Mouse (Mus musculus): ENCODE measurements around the gene Med20.
"Not testable (repeated sequence)": the region's sequence is repeated elsewhere in the genome, so short reads cannot be mapped to it uniquely, and the experiment has no call there.

The Med20 gene

DNA sequence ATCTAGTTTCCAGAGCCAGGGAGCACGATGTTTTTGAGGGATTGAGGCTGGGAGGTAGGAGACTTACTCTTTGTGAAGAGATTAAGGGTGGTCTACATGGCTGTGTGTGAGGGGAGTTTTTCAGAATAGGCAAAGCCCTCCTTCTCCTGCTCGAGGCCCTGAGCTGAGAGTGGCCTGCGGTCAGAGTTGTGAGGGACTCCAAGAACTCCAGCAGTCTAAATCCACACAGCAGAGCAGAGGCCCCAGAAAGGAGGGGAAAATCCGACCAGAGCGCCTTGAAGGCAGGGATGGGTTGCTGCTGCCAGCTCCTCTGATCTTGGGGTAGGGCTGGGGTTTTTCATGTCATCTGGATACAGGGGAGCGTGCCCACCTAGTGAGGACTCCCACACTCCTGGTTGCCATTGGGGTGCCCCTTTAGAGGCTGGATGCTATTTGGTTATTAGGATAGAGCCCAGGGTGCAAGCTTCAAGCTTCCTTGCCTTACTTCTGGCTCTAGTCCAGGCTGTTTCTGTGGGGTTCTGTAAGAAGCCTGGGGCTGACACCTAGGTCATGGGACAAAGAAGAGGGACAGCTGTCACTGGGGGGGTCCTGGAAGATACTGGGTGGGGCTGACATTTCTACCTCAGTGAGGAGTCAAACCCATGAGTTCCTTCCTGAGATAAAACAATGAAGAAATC, 15.1 kb upstream of the Med20 start:
- DNase-seq (ENCODE audit: low spot score in 2 of 2) = no peak

GRCm38 (mm10) chr17:47596839-47597164, 14.6 kb upstream of the Med20 start:
- no peak for DNase-seq (ENCODE audit: low spot score in 2 of 2)

DNA sequence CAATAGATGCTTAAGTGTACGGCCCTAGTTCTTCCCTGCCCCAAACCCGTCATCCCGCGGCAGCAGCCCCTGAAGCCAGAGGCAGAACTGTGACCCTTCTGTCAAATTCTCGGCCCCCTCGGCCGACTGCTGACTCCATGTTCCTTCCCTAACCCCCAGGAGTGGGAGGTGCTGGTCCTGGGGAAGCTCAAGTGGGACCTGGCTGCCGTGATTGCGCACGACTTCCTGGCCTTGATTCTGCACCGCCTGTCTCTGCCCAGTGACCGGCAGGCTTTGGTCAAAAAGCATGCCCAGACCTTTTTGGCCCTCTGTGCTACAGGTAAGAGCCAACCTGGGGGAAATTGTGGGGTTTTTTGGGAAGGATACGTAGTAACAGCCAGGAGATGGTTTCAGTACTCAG, 14.1 kb upstream of the Med20 start:
- DNase-seq (ENCODE audit: low spot score in 2 of 2) = no peak

GRCm38 (mm10) chr17:47597838-47598579, 13.4 kb upstream of the Med20 start:
- peak in 1 of 2 experiments; percentile 39 for DNase-seq (ENCODE audit: low spot score in 2 of 2)

DNA sequence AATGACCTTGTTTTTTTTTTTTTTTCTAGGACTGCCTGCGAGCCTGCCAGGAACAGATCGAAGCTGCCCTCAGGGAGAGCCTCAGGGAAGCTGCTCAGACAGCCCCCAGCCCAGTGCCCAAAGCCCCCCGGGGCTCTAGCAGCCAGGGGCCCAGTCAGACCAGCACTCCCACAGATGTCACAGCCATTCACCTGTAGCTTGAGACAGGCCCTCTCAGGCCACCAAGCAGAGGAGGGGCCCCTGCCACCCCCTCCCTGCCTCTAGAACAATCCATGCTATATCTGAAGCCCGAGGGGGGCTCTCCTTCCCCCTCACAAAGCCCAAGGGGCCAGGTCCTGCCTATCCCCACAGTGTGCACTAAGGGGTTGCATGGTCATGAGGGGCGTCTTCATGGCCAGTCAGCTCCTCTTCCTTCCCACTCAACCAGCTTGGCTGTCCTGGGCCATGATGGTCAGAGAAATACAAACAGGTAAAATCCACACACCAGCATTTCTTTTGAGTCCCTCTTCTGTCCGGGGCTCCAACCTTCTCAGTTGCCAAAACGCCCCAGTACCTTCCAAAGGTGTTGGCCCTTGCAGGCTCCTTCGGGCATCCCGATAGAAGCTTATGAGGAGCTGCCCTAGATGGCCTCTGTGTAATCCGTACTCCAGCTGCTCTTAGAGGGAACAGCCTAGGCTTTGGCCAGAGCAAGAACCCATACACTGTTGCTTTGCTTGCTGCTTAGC, 12.6 kb upstream of the Med20 start:
- DNase-seq (ENCODE audit: low spot score in 2 of 2) = not testable (repeated sequence)

DNA sequence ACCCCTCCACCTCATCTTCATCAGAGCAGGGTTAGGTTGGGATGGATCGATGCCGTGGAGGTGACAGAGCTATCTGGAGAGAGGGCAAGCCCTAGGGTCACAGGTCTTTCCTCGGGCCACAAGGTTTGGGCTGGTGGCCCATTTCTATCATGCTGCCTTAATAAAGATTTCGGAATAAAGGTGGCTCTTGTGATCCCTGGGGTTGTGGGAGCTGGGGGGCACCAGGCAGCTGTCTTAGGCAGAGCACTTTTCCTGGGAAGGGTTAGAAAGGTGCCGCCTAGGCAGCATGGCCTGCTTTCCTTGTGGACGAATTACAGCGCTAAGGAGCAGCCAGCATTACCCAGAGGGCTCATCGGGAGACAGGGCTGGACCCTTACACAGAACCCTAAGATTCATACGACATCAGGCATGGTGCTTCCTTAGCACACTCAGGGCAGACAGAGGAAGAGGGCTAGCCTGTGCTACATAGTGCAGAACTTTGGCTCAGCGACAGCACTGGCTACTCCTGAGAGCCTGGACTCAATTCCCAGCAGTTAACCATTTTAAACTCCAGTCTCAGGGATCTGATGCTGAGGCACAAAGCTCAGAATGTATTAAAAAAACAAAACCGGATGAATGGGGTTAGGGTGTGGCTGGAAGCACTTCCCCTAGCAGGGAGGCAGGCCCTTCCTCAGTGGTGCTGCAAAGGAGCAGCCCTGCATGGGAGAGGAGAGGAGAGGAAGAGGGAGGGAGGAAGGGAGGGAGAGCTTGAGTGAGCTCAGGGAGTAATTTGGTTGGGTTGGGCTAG, 11.7 kb upstream of the Med20 start:
- DNase-seq (ENCODE audit: low spot score in 2 of 2) = peak in 1 of 2 experiments; percentile 28

- no peak for DNase-seq (ENCODE audit: low spot score in 2 of 2)
These were observed 10.6 kb upstream of the Med20 start for GRCm38 (mm10) chr17:47600601-47601388.

DNA sequence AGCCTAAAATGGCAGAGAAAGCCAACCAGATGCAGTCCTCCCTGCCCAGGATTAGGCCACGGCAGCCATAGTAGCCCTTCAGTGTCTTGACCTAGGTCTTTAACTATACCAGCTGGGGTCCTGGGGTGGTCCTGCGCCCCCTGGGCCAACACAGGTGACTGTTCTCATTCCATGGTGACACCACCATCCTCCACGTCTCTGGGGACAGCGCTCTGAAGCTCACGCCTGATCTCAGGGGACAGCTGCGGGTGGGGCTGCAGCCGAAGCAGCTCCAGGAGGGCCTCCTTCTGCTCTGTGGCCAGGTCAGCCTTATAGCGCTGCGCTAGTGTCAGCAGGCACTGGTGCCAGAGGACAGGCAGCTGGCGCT, 10.0 kb upstream of the Med20 start:
- no peak for DNase-seq (ENCODE audit: low spot score in 2 of 2)

DNA sequence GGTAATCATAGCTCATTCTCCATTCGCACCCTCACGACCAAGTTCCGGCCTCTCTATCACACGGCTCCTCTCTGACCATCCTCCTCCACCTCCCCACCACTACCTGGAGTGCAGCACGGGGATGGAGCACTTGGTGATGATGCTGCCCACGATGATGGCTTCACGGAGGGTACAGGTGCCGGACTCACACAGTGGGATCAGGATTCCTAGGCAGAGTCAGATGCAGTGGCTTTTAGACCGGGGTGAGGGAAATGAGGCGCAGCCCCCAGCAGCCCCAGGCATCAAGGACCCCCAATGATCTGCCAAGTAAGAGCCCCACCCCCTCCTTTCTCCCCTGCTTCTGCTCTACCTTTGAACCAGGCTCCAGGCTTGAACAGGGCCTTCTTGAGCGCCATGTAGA, 9.1 kb upstream of the Med20 start:
- DNase-seq (ENCODE audit: low spot score in 2 of 2) = no peak

GRCm38 (mm10) chr17:47606220-47606619, 5.2 kb upstream of the Med20 start:
- no peak for DNase-seq (ENCODE audit: low spot score in 2 of 2)

- no peak for DNase-seq (ENCODE audit: low spot score in 2 of 2)
These were observed 2.2 kb upstream of the Med20 start for GRCm38 (mm10) chr17:47609182-47609581.

- no peak for DNase-seq (ENCODE audit: low spot score in 2 of 2)
These were observed 240 bp downstream of the Med20 start for GRCm38 (mm10) chr17:47611661-47611982.

DNA sequence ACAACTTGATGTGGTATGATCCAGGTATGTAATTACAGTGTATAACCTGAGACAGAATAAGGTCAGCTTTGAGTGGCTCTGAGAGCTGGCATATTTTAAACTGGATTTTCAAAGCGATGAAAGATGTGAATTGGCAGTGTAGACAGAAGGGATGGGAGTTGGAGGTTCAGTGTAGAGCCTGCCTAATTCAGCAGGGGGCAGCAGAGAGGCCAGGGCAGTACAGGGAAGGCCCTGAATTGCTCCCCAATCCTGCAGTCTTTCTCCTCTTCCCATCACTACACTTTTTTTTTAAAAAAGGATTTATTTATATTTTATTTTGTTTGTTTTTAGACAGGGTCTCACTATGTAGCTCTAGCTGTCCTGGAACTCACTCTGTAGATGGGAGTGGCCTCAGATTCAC, 2.6 kb downstream of the Med20 start:
- DNase-seq (ENCODE audit: low spot score in 2 of 2) = no peak

DNA sequence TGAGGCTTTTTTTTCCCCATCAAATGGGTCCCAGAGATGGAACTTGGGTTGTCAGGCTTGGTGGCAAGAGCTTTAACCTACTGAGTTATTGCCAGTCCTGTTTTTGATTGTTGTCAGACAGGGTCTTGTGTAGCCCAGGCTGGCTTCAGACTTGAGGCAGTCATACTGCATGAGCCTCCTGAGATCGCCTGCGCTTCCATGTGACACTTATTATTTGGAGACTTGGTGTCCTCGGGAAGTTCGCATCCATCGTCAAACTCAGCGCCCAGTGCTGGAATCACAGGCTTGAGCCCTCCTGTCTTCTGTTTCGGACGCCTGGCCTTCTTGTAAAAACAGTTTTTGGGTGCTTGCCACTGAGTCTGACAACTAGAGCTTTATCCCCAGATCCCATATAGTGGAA, 4.7 kb downstream of the Med20 start:
- DNase-seq (ENCODE audit: low spot score in 2 of 2) = no peak

- no peak for DNase-seq (ENCODE audit: low spot score in 2 of 2)
These were observed 5.3 kb downstream of the Med20 start for GRCm38 (mm10) chr17:47616652-47617051.

GRCm38 (mm10) chr17:47617605-47618307, 6.4 kb downstream of the Med20 start:
- no peak for DNase-seq (ENCODE audit: low spot score in 2 of 2)

DNA sequence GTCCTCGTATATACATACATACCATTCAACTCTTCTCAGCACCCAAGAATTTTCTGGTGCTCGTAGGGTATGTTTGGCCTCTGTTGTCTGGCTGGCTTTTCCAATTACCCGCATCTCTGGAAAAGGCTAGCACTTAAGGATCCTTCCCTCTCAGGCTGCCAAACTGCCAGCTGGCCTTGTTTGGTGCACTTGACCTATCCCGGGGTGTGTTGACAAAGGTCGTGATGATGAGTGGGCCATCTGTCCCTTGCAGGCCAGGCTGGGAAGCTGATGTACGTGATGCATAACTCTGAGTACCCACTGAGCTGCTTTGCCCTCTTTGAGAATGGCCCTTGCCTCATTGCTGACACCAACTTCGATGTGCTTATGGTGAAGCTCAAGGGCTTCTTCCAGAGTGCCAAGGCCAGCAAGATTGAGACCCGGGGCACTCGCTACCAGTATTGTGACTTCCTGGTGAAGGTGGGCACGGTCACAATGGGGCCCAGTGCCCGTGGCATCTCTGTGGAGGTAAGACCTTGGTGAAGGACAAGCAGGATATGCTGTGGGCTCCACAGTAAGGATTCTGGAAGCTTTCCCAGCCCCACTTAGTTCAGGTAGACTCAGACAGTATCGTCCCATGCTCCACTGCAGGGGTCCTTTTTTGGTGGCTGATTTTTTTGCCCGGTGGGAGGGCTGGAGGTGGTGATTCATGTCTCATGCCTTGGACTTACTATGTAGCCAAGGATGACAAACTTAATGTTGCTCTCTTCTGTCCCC, 7.4 kb downstream of the Med20 start:
- no peak for DNase-seq (ENCODE audit: low spot score in 2 of 2)

- DNase-seq (ENCODE audit: low spot score in 2 of 2) = no peak
These were observed 11.7 kb downstream of the Med20 start for GRCm38 (mm10) chr17:47622912-47623554.

DNA sequence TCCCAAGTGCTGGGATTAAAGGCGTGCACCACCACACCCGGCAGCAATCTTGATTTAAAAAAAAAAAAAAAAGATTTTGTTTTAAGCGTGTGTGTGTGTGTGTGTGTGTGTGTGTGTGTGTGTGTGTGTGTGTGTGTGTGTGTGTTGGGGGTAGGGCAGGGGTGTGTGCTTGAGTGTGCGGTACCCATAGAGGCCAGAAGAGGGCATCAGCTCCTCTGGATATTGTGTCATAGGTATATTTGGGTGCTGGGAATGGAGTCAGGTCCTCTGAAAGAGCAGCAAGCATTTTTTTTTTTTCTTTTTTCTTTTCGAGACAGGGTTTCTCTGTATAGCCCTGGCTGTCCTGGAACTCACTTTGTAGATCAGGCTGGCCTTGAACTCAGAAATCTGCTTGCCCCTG, 13.2 kb downstream of the Med20 start:
- not testable (repeated sequence) for DNase-seq (ENCODE audit: low spot score in 2 of 2)

DNA sequence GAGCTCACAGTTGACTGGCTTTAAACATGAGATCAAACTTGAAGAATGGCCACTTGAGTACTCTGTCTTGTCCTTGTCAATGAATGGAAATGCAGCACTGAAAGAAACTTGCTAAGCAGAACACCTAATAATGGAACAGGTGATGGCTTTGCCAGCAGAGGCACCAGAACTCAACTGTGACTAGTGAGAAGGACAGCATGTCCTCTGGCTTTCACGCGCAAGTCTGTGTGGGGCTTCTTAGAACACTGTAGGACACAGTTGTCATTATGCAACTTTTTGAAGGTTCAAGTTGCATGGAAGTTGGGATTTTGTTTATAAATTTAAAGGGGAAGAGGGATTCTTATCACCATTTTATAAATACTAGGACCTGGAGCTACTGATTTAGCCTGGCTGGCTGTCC, 13.7 kb downstream of the Med20 start:
- no peak for DNase-seq (ENCODE audit: low spot score in 2 of 2)
